Mouse (Mus musculus) E14TG2a.4 (cell line): ENCODE measurements at regions not wholly inside any gene's neighbourhood (a gene's known extent, or its start where the extent isn't known, plus 50 kb on each side); places are given as distances from the start of the nearest gene placed in this dataset.

ENCODE experiments used
- CTCF ChIP-seq: conservative IDR thresholded peaks from 2 replicates; pipeline ENCODE4 v1.5.1; 2014; ENCODE audit warnings: low read length
- NANOG ChIP-seq: IDR thresholded peaks from 2 replicates; pipeline ENCODE4 v1.6.1; 2014; ENCODE audit warnings: borderline replicate concordance, low read length, mixed read lengths
- POU5F1 ChIP-seq: IDR thresholded peaks from 2 replicates; pipeline ENCODE4 v1.6.1; 2014; ENCODE audit warnings: low read length, borderline replicate concordance

GRCm38 (mm10) chr7:115371143-115371542 is 627.6 kb downstream of the Insc start:
- TF ChIP-seq CTCF = no peak
- no peak for TF ChIP-seq NANOG
- no peak for TF ChIP-seq POU5F1
